Mouse (Mus musculus) liver, embryonic 12.5 days (tissue): Measurements from ENCODE around the gene Usp9y. TPM values are rescaled to one million over a fixed set of nuclear protein-coding genes. Genes with fewer than 3 reads are reported as not detected.

Experiments
- ATAC-seq: fragments of 200-750 bp; cut with Nextera tagmentation; 2 replicates; pipeline ENCODE4 v1.8.0; 2017; ENCODE audit warnings: moderate number of reproducible peaks, mild to moderate bottlenecking, moderate library complexity
- H3K27ac ChIP-seq: fragments of 300-500 bp; sonication (generic); 2 replicates; pipeline ENCODE4 v1.5.1; 2016; ENCODE audit warnings: mild to moderate bottlenecking
- H3K27me3 ChIP-seq: fragments of 300-500 bp; sonication (generic); replicated peaks from 2 replicates; pipeline ENCODE4 v1.6.1; 2016; ENCODE audit warnings: mild to moderate bottlenecking, moderate library complexity
- H3K36me3 ChIP-seq: fragments of 300-500 bp; sonication (generic); 2 replicates; pipeline ENCODE4 v1.6.1; 2016; ENCODE audit warnings: mild to moderate bottlenecking, moderate library complexity
- H3K4me1 ChIP-seq: fragments of 300-500 bp; sonication (generic); 2 replicates; pipeline ENCODE4 v1.6.1; 2016
- H3K4me2 ChIP-seq: fragments of 300-500 bp; sonication (generic); 2 replicates; pipeline ENCODE4 v1.6.1; 2016; ENCODE audit warnings: mild to moderate bottlenecking, moderate library complexity
- H3K4me3 ChIP-seq: fragments of 300-500 bp; sonication (generic); 2 replicates; pipeline ENCODE4 v1.5.1; 2016; ENCODE audit warnings: mild to moderate bottlenecking, moderate library complexity
- H3K9ac ChIP-seq: fragments of 300-500 bp; sonication (generic); 2 replicates; pipeline ENCODE4 v1.6.1; 2016; ENCODE audit warnings: mild to moderate bottlenecking, moderate library complexity
- H3K9me3 ChIP-seq: fragments of 300-500 bp; sonication (generic); replicated peaks from 2 replicates; pipeline ENCODE4 v1.6.1; 2016; ENCODE audit warnings: mild to moderate bottlenecking, moderate library complexity
- WGBS: fragments of 180-500 bp; shearing (Covaris S2); methylation state at CpG from one replicate; pipeline ENCODE4 v1.1.7; 2016; ENCODE audit not compliant: insufficient replicate concordance; 5-methylcytosine and 5-hydroxymethylcytosine counted together
- polyA plus RNA-seq: library from polyadenylated mRNA; unstranded; fragments of >200 nt; fragmentation: Nextera tagmentation; extraction: Ambion mirVana; gene quantifications from 2 replicates; pipeline ENCODE4 v1.2.1, GENCODE M21; 2016

Usp9y gene
- polyA plus RNA-seq, result not detected in 2 replicates

DNA sequence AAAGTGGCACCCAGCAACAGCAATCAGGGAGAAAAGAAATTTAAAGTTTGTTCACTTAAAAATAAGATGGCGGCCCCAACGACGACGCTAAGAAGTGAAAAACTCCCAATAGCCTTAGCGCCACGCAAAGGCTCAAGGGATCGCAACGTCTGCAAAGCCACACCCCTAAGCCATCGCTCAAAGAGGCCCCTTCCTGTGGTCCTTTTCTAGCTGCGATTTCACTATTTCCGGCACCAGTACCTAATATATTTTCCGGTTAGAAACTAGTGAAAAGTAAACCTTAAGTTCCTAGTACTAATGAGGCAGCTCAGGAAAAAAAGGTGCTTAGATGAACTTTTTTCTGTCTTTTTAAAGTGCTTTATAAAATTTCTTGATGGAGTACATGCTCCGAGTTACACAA lies at the start of gene Usp9y:
TSS of gene Usp9y (minus strand) at position 101 of the 400 bp plus-strand sequence.
- Histone ChIP-seq H3K27ac (no peak within 1 kb of the TSS), H3K9ac (no peak within 1 kb of the TSS), H3K4me1 (no peaks in the 10 kb centered on the region), H3K4me3 (no peak within 1 kb of the TSS), H3K4me2 (no peak within 1 kb of the TSS), H3K9me3 (no peaks in the 10 kb centered on the region), H3K36me3 (no peaks in the 10 kb centered on the region), H3K27me3 (no peaks in the 10 kb centered on the region)
- ATAC-seq, result no peak
- 82% methylated on average over 13 of the region's 13 CpGs for WGBS

DNA sequence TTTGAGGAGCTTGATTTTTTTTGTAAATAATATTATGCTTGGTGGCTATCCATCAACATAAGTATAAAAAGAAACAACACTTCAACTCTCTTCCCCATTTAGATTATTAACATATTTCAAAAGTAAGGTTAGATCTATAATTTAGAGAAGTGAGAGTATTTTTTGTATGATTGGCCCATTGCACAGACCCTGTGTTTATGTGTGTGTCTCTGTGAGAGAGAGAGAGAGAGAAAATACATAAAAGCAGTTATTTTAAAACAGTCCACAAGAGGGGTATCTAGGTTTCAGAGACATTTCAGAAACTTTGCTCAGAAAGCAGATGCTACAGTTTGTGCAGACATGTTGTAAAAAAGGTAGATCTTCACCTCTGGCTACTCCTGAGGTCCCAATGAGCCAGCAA lies 165.9 kb downstream of the Usp9y start:
- H3K4me2 ChIP-seq, result no peak overlapping the region
- H3K4me1 ChIP-seq, result no peaks in the 10 kb centered on the region
- ATAC-seq, result no peak
- H3K9me3 ChIP-seq, result no peaks in the 10 kb centered on the region
- H3K36me3 ChIP-seq, result no peaks in the 10 kb centered on the region
- H3K9ac ChIP-seq, result no peak overlapping the region
- no peaks in the 10 kb centered on the region for H3K27me3 ChIP-seq
- H3K27ac ChIP-seq, result no peak overlapping the region
- no peak overlapping the region for H3K4me3 ChIP-seq

DNA sequence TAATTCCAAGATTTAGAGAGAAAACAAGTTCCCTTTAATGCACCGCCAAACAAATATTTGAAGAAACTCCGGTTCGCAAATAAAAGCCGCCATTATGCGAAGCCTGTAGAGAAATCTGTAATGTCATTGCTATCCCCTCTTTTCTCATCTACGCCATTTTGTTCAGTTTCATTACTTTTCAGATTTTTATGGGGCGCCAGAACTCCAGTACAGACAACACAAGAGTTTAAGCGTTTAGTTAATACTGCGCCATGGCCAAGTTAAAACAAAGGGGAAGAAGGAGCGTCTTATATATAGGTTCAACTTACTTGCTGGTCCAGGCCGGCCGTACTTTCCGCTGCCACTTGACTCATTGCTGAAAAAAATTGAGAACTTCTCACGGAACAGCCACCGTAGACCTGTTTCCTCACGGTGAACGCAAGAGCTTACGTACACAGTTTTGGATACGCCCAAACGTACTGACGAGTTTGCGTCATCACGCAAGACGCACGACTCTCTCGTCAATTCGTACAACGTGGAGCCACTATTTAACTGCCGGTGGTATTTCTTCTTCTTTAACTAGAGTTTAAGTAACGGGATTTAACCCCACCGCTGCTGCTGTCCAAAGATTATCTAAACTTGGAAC lies 173.3 kb downstream of the Usp9y start, which contains the start of gene Ddx3y:
TSS of gene Ddx3y (minus strand) at position 459 of the 625 bp plus-strand sequence.
- WGBS, result 5% methylated on average over 31 of the region's 31 CpGs
- Histone ChIP-seq H3K27ac (peak within 1 kb of the TSS; percentile 85), H3K4me3 (peak within 1 kb of the TSS; percentile 59), H3K9me3 (no peaks in the 10 kb centered on the region), H3K4me2 (peak within 1 kb of the TSS; percentile 37), H3K9ac (peak within 1 kb of the TSS; percentile 63), H3K27me3 (no peaks in the 10 kb centered on the region), H3K4me1 (no peaks in the 10 kb centered on the region), H3K36me3 (no peaks in the 10 kb centered on the region)
- ATAC-seq, result peak; percentile 98

DNA sequence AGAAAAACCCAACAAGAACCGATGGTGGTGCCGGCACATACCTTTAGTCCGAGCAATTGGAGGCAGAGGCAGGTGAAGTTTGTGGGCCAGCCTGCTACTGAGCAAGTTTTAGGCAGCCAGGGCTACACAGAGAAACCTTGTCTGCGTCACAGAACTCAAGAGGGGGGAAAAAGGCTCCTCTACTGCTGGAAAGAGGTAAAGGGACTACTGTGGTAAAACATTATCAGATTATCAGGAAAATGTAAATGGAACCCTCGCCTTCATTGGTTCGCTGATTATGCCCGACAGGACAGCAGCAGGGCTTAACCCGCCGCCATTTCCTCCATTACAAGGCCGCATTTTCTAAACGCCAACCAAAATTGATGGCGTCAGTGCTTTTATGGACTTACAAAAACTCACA lies 173.8 kb downstream of the Usp9y start:
- H3K9ac ChIP-seq, result peak overlapping the region; percentile 63
- H3K4me2 ChIP-seq, result peak overlapping the region; percentile 37
- H3K4me1 ChIP-seq, result no peaks in the 10 kb centered on the region
- peak overlapping the region; percentile 85 for H3K27ac ChIP-seq
- no peaks in the 10 kb centered on the region for H3K27me3 ChIP-seq
- H3K36me3 ChIP-seq, result no peaks in the 10 kb centered on the region
- WGBS, result 5% methylated on average over 12 of the region's 12 CpGs
- H3K9me3 ChIP-seq, result no peaks in the 10 kb centered on the region
- peak overlapping the region; percentile 59 for H3K4me3 ChIP-seq
- ATAC-seq, result peak; percentile 77

Other genes starting within 250 kb of the Usp9y start
- 6.9 and 8.4 TPM in 2 replicates for gene Uty, start 214.0 kb downstream of the Usp9y start, polyA plus RNA-seq
- 12.2 and 15.4 TPM in 2 replicates for gene Ddx3y, start 173.2 kb downstream of the Usp9y start, polyA plus RNA-seq